Mouse (Mus musculus): ENCODE measurements at regions not wholly inside any gene's neighbourhood (a gene's known extent, or its start where the extent isn't known, plus 50 kb on each side); places are given as distances from the start of the nearest gene placed in this dataset.

- TF ChIP-seq CTCF (IDR thresholded peaks at IDR 0.05; ENCODE audit: low read depth) (no peak), EP300 (IDR thresholded peaks at IDR 0.05; ENCODE audit: low read depth) (no peak)
These were observed 98.5 kb downstream of the Thbs2 start for GRCm38 (mm10) chr17:14595525-14595924.

Data from liver, postnatal 0 days (tissue).